Mouse (Mus musculus): Measurements from ENCODE around the gene Cmip.

Cmip gene

DNA sequence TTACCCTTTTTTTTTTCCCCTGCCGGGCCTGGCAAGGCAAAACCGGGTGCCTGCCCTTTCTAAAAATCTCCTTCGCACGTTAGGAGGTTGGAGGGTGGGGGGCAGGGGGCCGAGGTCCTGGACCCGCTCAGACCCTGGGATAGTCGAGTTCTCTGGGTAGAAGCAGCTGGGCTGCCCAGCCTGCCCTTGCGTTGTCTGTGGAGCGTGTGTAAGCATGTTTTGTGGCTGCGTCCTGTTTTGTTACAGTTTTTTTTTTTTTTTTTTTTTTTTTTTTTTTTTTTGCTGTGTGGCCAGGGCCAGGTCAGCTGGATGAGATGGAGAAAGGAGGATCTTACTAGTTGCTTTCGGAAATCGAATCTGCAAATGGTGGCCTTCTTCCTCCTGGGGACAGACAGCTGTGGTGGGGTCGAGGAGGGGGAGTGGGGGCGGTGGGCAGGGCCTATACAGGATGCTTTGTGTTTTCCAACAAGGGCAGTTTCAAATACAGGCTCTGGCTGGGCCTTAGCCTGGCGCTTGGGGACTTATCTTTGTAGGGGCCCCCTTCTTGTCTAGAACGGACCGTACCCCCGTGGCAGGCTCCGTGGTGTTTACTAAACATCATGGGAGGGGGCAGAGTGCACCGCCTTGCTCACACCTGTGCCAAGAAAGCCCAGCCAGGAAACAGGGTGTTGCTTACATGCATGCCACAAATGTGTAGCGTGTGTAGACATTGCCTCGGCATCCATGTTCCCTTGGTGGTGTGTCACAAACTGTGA lies 1.1 kb downstream of the Cmip start:
- no peak for DNase-seq (ENCODE audit: low spot score)

DNA sequence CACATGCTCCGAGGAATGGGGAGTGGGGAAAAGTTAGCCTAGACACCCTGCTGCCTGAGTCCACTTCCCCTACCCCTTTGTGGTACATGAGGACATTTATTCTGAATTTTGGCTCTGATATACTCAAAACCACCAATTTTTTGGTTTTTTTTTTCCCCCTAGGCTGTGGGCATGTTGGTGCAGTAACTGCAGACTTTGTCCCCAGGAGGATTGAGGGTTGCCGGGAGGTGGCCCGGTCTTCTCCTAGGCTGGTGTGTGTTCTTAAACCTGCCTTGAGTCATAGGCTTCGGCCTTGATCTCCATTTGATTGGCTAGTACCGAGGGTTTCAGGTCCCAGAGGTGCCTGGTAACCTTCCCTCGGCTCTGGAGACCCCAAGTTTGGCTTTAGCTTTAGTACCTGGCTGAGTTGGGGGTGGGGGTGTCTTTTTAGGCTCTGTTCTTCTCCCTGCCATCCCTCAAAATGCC lies 1.7 kb downstream of the Cmip start:
- DNase-seq (ENCODE audit: low spot score) = no peak

DNA sequence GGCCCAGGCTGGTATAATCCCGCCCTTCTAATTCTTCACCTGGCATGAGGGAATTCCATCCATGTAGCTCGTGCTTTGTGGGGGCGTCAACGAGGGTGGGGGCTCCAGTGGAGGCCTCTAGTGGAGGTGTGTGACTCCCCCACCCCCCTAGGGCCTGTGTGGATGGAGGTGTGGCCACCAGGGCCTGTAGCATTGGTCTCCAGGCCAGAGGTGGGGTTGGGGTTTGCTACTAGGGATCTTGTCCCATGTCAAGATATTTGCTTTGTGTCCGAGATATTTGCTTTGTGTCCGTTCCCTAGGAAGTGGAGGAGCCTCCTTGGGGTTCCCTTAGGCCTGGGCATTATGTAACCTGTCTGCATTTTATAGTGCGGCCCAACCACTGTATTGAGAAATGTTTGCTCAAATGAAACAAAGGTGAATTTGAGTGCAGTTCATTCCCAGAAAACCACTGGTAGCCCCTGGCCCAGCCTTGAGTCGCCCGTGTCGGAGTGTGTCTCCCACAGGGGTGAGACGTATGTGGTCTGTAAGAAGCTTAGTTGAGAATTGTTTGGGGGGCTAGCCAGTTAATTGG lies 2.7 kb downstream of the Cmip start:
- no peak for DNase-seq (ENCODE audit: low spot score)

DNA sequence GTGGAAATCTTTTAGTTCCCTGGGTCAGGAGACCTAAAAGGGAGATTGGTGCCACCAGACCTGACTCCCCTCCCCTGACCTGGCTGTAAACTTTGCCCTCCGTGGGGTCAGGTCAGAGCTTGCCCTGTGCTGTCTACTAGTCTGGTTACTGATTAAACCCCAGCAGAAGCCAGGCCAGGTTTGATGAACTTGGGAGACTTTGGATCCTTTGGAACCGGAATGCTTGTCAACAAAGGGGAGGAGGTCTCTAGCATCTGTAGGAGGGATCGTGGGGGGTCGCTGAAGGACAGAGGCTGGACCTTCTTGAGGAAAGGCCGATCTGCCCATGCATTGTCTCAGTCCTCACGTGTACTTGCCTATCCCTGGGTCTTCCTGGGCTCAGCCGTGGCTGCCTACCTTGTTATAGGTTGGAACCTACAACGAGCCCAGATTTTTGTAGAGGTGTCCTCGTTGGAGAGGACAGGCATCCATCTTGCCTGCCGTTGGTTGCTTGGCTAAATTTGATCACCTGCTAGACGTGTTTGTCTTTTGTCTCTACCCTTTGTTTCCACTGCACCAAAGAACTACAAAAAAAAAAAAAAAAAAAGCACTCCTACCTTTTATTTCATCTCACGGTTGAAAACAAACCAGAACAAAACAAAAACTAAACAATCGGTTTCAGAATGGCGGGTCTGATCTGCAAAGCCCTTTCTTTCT lies 3.5 kb downstream of the Cmip start:
- no peak for DNase-seq (ENCODE audit: low spot score)

DNA sequence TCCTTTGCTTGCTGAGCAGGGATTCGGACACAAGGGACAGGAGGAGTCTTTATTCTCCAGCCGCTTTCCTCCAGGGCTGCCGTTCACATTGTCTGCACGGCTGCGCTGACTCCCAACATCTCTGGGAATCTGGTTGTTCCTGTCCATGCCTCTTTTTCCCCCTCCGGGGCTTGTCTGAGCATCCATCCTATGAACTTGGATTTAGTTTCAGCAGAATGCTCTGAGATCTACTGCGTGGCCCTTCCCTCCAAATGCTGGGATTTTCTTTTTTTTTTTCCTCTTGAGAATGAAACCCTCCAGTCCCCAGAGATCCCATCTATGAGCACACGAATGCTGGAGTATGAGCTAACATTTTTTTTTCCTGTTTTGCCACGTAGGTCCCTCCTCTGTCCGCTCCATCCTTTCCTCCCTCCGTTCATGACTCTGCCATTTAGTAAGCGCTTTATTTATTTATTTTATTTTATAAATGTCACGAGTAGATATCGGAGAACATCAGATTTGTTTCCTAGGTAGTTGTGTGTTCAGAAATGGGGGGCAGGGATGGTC lies 4.1 kb downstream of the Cmip start:
- no peak for DNase-seq (ENCODE audit: low spot score)

DNA sequence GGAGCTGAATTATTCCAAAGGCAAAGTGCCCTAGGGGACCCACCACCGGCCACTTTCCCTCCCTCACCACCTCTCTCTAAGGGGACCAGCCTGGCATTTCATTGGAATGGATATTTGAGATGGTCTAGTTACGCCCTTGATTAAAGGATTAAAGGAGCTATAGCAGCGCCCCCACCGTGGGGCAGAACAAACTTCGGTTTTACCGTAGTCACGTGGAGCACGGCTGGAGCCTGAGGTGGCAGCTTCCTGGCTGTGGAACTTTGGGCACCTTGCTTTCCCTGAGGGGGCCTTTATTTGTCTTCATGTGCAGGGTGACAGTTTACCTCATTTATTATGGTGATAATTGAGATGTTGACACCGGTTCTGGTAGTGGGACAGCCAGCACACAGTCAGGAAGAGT lies 4.8 kb downstream of the Cmip start:
- no peak for DNase-seq (ENCODE audit: low spot score)

DNA sequence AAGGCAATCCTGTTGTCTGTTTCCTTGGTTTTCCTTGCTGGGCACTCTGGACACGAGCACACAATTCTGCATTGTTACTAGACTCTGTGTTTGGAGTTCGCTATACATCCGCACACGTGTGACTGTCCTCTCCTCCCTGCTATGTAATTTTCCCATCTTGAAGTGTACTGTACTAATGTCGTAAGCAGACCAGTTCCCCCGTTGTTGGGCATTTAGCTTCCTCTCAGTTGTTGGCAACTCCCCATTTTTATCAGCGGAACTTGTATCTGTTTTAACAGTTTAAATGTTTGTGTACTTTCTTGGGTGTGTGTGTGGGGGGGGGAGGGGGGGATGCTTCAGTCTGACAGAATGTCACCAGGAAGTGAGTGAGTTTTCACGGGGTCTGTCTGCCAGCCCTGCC lies 5.8 kb downstream of the Cmip start:
- DNase-seq (ENCODE audit: low spot score) = no peak

DNA sequence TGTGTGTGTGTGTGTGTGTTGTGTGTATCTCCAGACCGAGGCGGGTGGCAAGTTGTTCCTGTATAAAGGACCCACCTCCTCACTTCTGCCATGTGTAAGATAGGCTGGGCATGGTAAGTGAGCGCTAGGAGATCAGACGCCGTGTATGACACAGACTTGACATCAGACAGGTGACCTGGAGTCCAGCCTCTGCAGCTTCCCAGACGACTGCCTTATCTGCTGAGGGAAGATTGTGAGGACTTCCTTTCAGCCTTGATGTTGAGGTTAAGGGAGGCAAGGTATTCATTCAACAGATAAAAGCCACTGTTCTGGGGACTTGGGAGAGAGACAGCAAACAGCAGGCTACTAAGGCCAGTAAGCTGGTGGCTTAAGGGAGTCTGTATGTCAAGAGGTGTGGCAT lies 6.6 kb downstream of the Cmip start:
- no peak for DNase-seq (ENCODE audit: low spot score)

DNA sequence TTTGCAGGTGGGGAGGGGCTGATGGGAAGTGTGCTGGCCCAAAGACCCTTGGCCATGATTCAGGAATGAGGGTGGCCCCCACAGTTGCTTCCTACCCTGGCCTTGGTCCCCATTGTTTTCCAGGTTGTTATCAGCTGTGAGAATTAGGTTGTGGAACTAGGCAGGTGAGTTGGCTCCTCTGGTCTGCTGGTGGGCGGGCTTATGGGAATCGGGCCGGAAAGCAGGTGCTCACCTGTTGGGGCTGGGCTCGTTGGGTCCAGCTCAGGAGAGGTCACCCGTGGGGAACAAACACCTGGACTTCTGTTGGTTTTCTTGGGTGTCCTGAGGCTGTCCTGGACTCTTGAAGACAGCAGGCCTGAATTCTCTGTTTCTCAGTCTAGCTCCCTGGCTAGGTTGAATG lies 8.2 kb downstream of the Cmip start:
- DNase-seq (ENCODE audit: low spot score) = no peak

DNA sequence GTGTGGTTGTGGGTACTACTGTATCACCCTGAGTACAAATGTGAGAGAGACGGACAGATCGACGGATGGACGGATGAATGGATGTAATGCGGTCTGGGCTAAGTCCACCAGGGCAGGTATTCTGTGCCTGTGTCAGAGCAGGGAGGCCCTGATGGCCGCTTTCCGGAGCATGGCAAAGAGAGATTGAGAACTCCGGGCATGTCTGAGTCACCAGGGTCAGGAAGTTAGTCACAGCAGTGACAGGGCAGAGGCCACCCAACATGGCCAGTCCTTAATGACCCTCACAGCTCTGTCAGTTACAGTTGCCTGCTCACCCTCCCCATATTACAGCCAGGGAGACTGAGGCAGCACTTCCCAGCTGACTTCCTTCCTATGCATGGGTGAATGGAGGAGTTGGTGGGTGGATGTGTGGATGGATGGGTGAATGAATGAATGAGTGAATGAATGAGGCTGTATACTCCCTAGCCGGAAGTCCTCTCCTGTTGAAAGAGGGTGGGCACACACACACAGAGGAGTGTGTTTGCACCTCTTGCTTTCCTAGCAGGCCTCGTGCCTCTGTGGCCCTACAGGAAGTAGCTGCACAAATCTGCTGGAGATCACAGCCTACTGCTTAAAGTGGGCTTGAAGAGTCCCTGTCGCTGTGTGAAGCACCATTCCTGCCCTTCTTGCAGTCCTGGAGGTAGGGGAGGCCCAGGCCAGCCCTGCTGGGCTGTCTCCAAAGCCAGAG lies 10.7 kb downstream of the Cmip start:
- DNase-seq (ENCODE audit: low spot score) = no peak

DNA sequence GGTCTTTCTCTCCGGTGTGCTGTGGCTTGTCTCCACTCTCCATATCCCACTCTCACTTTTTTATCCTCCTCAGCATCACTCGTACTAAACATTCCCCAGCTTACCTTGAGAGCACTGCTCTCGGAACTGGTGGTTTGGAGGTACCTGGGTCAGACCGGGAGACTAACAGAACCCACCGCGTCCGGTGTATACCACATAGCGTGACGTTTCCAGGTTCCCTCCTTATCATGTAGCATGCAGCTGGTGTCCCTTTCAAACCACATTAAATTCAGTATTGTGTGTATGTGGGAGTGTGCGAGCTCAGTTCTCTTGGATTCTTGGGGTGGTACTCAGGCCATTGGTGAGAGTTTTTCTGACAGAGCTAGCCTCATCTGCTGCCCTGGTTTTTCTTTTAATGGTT lies 21.4 kb downstream of the Cmip start:
- DNase-seq (ENCODE audit: low spot score) = no peak

DNA sequence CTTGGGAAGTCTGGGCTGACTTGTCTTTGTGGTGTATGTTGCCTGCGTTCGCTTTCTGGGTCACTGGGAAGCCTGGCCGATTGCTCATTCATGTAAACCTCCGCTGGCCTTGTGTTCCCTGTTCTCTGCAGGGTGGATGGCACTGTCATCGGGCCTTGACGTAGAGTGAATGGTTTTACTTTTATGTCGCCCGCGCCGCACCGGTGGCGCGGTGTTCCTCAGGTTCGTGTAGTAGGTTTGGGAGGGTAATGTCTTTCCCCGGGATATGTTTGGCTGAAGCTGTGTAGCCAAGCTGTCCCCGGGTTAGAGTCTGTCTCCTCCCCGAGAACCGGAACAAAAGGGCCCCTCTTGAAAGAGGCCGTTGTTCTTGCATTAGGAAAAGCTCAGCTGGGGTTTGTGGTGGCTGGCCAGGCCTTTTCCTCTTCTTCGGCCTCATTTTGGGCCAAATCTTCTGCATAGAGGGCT lies 21.8 kb downstream of the Cmip start:
- DNase-seq (ENCODE audit: low spot score) = no peak

DNA sequence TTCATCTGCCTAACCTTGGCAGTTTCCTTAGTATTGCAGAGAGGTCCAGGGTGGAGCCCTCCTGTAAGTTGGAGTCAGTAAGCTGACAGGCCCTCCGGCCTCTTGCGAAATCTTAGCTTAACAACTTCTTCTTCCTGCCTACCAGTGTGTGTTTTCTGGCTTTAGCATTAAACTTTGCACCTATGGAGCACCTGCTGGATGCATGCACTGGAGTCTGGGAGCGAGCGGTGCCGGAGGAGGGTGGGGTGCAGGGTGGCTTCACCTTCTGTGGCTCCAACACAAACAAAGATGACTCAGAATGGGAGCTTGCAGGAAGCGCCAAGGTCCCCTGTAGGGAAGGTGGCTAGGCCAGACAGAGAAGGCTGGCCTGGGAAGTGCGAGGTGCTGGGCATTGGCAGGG lies 23.6 kb downstream of the Cmip start:
- DNase-seq (ENCODE audit: low spot score) = no peak

DNA sequence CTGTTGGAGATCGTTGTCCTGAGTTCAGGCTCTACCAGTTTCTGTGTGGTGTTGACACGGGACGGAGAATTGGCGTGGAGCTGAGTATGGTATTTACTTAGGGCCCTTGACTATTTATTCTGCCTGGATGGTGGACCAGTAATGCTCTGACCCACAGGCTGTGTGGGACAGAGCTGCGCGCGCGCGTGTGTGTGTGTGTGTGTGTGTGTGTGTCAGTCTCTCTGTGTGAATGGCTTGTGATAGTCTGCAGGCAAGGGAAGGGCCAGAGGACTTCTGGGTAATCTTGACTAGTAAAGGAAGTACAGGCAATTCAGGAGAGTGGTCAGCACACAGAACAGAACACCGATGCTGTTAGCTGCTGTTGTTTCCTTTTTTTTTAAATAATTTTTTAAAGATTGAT lies 24.8 kb downstream of the Cmip start:
- DNase-seq (ENCODE audit: low spot score) = no peak

DNA sequence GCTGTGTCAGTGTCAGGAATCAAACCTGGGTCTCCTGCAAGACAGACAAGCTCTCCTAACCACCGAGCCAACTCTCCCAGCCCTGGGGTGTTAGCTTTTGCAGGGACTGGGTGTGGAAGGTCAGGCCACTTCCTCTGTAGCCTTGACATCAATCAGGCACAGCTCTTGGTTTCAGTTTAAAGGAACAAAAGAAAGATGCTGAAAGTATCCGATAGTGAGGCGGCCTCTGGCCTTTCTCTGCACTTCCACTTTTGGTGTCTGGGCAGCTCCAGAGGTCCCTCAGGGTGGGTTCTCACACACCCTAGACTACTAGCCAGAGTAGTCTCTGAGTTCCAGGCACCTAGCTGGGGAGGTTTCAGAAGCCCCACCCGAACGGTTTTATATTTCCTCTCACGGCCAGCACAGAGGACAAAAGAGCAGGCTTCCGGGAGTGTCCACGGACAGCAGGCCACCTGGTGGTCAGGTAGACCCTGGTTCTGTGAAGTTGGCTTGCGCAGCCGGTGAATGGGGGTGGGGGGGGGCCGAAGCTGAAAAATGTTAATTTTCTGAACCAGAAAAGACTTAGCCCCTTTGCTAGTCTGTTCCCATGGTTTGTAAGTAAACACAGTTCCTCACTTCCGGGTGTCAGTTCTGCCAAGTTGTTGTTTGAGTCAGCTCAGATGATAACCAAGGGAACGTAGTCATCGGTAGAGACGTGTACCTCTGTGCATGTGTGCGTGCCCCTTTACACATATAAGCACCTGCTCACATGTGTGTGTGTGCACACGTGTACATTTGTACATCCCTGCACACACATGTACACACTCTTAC lies 25.5 kb downstream of the Cmip start:
- DNase-seq (ENCODE audit: low spot score) = no peak

DNA sequence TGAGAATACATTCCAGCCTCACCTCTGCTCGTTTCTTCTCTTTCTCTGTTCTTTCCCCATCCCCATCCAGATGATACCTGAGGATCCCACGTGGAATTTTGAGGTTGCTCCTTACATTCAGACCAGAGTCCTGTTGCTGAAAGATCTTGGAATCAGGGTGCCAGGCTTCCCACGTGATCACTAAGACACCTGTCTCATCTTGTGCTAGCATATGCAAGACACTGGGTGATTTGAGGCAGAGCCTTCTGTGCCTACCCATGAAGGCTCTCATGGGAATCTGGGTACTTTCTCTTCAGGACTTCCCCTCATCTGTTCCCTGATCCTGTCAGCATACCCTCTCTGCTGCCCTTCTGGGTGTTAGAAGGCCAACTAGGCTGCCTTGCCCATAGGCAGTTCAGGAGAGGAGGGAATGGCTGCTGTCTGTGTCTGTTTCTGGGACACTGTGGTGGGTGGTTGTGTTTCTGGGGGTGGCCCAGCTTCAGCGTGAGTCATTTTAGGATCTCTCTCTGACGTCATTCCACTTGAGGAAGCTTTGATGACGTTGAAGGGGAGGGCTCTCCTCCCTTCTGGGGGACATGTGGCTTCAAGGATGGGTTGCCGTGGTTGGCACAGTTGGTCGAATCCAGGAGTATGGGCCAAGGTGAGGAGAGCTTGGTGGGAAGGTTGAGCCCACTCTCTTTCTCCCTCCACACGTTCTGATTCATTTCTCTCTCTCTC lies 28.1 kb downstream of the Cmip start:
- no peak for DNase-seq (ENCODE audit: low spot score)

DNA sequence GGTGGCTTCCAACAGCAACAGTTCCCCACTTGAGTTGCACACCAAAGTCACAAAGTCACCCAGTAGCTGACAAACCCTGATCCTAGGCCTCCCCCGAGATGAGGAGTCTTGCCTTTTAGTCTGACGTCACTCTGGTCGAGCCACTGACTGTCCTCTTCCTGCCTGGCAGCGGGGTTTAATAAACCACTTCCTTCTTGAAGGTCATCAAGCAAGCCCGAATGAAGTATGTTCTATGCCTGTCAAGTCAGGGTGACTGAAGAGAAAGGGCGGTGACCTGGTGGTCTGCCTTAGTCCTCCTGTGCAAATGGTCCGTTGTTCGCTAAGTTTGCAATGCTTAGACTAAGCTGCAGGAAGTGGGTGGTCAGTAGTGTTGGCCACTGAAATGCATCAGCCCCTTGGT lies 31.1 kb downstream of the Cmip start:
- no peak for DNase-seq (ENCODE audit: low spot score)

DNA sequence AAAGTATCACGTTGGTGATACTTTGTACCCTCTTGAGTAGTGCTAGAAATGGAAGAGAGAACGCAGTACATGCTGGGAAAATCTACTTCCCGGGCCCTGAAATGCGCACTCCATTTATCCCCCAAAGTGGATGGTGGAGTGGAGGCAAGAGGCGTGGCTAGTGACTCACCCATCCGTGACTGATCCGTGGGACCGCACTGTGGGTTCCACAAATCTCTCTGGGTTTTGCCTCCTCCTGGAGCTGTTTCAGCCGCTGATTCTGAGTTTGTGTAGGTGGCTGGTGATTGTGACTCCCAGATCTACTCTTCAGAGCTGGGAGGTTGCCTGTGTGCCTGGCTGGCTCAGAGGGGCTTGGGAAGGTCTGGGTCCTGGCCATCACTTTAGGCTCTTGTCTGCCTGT lies 32.2 kb downstream of the Cmip start:
- no peak for DNase-seq (ENCODE audit: low spot score)

DNA sequence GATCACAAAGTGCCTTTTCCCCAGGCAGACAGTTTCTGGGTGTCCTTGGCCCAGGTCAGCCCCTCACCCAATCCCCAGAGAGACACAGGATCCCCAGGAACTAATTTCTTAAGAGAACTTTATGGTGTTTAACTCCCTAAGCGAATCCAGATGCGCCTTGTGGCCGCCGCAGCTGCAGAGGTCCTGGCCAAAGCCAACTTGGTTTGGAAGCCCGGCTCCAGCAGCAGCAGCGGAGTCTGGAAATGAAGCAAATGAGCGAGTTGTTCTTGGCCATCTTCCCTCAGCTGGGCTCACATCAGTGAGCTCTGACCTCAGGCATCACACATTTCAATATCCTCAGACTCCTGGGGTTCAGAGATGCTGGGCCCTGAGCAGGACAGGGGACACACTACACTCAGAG lies 33.6 kb downstream of the Cmip start:
- DNase-seq (ENCODE audit: low spot score) = no peak

DNA sequence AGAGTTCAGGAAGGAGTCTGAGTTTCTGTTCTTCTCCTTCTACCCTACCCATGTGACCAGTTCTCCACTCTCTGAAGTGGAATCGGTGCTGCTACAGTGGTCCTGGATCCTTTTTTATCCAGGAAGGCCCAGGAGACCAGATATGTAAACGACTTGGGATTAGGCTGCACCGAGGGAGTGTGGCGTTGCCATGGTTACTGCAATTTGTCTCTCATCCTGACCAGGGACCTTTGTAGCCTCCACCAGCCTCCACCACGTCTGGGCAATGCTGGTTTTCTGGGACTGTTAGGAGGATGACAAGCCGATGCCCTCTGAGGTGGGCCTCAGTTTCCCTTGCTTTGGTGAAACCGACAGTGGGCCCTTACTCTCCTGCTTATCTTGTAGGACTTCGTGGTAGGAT lies 35.4 kb downstream of the Cmip start:
- no peak for DNase-seq (ENCODE audit: low spot score)

DNA sequence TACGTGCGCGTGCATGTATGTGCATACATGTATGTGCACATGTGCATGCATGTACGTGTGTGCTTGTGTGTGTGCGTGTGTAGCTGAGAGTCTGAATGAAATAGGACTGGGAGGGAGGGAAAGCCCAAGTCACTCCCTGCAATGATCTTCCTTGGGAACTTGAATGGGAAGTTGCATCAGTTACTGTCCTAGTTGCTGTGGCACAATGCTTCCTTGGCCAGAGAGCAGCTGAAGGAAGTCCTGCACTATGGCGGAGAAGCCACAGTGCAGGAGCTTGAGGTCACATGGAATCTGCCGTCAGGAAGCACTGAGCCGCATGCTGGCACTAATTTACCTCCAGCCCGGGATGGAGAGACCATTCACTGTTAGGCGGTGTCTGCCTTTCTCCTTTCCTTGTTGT lies 37.9 kb downstream of the Cmip start:
- DNase-seq (ENCODE audit: low spot score) = no peak

Measured in layer of hippocampus, adult 9-10 months (tissue).